Mouse (Mus musculus) ovary, postnatal 36 days (tissue): ENCODE data around the gene Mrpl9.

Experiments used
- DNase-seq: peaks from one replicate; pipeline ENCODE4 v3.0.0; 2022; ENCODE audit warnings: low spot score, mixed read lengths

The Mrpl9 gene

DNA sequence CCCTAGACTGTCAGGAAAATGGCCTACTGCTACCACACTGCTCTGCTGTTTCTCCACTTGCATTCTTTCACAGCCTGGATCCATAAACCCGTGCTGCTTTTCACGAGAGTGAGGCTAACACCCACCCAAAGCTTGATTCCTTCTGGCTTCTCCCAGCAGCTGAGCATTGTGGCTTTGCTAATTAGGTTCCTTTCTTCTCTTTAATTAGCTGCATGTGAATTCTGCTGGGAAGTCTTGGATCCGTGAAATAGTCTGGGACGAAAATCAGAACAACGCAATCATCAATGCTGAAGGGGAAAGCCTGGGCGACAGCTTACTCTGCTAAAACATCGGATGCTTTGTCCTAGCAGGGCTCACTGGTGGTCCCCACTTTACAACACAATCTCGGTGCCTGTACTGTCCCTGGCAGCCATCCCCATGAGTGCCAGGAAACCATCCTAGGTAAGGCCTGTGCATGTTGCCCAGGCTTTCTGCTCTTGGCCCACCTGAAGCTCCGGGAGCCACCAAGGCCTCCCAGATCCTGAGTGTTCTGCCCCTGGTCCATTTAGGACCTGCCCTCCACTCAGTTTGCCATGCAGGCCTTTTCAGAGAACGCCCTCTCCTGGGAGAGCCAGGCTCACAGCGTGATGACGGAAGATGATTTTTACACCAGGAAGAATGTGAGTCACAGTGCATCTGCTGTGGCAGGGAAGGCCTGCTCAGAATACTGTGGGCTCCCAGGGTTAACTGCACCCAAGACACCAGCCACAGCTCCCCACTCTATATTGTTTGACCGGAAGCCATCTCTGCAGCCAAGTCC is 22.7 kb downstream of the Mrpl9 start:
- DNase-seq = no peak

DNA sequence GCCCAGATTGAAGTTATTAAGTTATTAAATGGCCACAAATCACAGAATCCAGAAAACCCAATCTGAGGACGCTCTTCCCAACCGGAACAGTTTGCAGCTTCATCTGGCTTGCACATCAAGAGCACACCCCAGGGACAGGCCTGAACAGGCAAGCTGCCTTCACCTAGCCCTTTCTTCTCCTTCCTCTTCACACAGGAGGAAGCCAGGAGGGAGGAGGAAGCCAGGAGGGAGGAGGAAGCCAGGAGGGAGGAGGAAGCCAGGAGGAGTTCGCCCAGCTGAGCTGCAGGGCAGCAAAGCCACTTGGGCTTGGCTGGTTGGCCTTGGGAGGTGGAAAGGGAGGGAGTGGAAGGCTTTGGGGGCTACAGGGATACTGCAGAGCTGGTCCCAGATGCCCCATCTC is 25.8 kb downstream of the Mrpl9 start:
- DNase-seq = no peak

DNA sequence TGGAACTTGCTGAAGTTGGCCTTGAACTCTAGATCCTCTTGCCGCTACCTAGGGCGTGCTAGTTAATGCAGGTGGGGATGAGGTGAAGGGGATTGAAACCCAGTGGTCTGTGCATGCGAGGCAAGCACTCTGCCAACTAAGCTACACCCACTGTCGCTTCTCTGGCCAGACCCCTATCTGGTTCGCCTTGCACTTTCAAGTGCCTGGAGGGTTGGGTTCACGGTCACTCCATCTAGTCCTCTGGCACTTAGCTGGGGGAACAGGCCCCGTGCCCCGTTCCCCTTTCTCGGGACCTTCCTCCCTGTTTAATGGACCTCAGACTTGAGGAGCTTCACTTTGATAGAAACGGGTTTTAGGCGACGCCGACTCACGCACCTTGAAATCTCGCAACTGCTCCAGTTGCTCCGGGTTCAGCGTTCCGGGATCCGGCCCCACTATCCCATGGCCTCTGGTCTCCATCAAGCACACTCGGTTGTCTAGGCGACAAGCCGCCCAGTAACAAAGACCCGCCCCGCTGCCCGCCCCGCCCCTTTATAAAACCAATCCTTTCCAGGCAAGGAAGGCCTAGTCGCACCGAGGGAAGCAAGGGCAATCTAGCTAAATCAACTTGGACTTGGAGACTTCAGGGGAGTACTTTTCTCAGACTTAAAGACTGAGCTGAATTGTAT is 29.5 kb downstream of the Mrpl9 start:
- peak; percentile 36 for DNase-seq

DNA sequence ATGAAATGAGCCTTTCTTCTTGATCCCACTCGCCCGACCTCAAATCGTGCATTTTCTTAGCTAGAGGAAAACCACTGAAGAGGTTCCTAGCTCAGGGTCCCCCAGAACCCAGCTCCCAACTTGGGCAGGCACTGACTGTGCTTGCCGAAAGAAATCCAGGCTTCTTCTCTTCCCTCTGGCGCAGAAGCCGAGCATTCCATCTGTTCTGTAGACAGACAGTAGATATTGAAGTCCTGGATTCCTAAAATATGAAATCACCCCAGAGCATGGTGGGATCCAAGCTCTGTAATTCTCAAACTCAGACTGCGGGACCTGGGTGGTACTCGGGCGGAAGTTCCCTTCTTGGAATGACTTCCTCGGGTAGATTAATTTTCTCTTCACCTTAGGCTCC is 30.0 kb downstream of the Mrpl9 start:
- no peak for DNase-seq

DNA sequence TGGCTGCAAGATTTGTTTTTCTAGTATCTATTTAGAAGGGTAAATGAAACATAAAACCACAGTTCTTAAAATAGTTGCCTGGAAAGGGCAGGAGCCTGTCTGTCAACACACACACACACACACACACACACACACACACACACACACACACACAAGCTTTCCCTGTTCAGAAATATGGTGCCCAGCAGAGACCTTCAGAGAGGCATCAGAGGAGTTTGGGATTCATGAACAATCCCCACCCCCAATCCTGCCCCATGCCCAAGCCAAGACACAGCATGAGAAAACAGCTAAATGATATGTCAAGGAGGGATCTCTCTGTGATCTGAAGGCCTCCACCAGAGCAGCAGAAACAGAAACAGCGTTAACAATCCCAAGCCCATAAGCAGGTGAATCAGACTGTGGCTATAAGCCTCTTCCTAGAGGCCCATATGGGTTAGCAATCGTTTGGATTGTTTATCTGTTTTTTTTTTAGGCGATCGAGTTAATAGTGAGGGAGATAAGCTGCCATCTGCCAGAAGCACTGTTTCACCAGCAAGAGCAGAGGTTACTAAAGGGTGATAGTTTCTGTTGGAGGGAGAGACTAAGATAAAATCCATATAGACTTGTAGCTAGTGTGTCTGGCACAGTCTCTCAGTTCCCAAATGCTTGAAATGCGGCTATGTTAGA is 30.6 kb downstream of the Mrpl9 start:
- no peak for DNase-seq

DNA sequence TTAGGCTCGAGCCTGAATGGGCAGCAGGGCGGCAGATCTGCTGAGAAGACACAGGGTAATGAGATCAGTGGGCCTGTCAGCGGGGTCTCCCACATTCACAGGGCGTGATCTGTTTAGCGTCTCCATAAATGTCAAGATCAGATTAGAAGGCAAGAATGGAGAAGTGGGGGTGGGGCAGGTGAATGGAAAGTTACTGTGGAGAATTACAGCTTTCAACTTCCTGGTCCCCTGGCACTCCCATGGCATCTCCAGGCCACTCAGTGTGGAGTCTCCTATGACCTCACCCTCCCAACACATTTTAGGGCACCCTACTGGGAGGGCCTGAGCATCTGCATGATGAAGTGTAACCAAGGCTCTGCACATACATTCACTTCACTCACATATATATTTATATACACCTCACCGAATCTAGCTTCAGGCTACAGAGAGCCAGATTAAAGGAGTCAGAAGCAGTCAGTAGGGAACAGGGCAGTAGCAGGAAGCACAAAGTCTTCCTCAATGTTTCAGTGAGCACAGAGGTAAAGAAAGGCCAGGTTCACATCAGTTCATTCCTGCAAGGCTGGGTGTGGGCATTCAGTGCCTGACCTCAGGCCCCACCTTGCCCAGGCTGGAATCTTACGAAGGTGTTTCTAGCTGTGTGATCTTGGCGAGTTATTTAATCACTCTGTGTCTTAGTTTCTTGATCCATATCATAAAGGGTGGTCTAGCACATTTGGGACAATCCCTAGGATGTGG is 33.4 kb downstream of the Mrpl9 start:
- no peak for DNase-seq

DNA sequence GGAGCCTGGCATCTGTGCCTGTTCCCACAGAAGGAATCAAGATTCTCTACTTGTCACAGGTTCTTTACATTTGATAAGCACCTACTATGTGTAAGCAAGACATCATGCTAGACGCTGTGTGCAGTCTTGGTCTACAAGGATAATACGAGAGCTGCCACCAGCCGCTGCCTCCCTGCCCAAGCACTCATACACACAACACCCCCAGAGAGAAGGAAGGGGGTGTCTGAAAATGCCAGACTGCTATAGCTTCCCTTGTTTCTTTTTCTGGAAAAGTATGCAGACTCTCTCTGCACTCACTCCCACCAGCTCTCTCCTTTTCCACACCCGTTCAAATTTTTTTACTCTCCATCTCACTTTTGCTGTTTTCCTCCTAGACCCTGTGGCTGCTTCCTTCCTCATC is 34.3 kb downstream of the Mrpl9 start:
- no peak for DNase-seq

DNA sequence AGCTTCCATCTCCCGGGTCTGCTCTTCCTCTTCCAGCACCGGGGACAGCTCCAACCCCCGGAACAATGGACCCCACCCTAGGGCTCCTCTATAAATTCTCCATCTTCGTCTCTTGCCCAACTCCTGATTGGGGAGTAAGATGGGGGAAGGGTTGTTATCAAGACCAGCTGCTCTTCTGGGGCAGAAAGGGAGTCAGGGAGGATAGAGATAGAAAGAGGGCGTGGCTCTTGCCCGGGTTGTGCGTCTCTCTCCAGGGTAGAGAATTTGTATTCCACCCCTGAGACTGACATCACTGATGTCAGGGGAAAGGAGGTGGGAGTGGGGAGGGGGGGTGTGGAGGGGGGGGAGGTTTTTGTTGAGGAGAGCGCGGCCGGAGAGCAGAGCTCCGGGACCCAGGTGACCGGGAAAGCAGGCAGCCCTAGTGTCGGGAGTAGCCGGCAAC is 34.9 kb downstream of the Mrpl9 start, which contains the start of gene Celf3:
Gene Celf3, plus strand, starts transcription at position 315 of the 442 bp plus-strand sequence.
- DNase-seq = no peak

DNA sequence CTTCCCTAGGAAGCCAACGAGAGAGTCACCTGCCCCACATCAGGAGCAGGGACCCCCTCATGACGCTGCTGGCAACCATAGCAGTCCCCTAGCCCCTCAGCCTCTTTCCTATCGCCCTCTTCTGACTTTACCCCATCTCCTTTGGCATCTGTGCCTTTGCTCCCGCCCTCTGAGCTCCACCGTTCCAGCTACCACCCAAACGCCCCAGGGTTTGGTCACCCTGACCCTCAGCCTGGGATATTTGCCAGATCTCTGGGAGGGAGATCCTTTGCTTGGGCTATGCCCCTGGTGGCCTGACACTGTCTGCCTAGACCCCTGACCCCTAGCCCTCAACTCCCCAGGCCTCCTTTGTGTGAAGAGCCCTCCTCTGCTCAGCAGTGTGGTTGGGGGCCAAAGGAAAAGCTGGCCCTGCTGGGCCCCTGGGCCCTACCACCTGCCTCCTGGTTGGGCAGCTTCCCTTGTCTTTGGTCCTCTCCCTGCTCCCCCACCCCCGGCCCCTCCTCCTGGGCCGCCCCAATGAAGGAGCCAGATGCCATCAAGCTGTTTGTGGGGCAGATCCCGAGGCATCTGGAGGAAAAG is 35.6 kb downstream of the Mrpl9 start:
- DNase-seq = no peak

DNA sequence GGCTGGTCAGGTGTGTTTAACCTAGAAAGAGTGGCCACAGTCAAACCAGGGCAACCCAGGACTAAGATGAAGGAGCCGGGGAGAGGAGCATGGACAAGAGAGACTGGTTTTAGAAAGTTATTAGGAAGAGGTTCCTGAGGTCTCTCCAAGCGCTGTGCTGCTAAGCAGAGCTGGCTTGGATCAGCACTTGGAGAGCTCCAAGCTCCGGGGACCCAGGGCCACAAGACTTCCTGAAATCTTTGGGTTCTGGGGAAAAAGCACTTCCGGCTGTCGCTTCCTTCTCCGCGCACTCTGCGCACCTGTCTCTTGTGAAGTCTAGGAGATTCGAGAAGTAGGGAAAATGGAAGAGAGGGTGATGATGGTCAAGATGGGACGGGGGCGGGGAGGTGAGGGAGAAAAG is 36.4 kb downstream of the Mrpl9 start:
- peak; percentile 39 for DNase-seq

DNA sequence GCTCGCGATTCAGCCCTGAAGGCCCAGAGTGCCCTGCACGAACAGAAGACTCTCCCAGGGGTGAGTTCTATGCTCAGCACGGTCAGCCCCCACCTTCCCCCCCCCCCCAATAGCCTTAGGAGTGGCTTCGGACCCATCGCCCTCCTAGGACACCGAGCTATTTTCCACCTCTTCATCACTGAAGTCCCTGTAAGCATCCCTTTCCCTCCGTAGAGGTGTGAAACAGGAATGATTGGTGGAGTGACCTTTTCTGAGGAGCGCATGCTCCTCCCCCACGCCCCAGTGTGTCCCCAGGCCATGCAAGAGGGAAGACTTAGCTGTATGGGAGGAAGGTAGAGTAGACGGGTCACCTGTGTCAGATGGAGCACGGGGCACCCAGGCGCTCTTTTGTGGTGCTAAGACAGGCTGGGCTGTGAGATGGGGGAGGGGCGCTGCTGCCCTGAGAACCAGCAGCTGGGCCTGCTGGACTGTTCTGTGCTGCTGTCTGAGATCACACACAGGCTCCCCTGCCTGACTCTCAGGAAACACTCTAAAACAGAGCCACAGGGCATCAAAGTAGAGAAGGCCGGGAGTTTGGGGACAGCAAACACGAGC is 37.3 kb downstream of the Mrpl9 start, which contains the start of gene Riiad1:
Gene Riiad1, minus strand, starts transcription at position 51 of the 594 bp plus-strand sequence.
- DNase-seq = no peak

DNA sequence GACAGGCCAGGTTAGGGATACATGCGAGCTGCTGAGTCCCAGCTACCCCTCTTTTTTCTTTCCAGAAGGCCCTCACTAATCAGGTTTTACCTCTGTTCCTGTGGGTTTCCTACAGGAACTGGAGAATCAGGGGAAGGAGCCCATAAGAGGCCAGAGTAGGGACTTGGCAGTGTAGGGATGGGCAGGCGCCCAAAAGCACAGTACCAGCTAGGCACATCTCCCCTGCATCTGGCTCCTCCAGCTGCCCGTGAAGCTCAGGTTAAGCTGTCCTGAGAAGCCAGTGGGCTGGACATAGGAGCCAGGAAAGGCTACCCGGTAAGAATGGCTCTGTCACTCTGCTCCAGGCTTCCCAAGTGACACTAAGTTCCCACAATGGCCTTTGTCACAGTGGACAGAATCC is 38.3 kb downstream of the Mrpl9 start:
- DNase-seq = no peak

DNA sequence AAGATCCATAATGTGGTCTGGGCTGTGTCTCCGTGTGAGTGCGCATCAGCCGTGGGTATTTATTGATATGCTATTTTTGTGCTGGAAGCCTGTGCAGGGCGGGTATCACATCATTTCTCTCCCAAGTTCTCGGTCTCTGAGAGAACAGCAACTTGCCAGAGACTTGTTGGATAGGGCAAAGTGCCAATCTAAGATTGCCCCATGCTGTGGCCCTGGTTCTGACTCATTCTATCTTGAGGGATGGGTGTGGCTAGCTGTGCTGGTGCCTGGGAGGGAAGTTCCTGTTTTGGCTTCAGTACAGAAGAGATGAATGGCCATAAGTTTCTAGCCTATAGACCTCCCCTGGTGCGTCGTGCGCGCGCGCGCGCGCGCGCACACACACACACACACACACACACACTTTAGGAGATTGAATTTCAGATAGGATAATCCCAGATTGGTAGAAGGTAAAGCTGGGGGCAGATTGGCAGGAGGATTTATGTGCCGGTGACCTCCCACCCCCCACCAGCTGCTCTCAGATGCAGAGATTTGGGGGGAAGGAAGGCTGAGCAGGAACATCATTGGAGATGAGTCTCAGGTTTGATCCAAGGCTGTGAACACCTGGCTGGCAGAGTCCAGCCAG is 39.8 kb downstream of the Mrpl9 start:
- DNase-seq = no peak

DNA sequence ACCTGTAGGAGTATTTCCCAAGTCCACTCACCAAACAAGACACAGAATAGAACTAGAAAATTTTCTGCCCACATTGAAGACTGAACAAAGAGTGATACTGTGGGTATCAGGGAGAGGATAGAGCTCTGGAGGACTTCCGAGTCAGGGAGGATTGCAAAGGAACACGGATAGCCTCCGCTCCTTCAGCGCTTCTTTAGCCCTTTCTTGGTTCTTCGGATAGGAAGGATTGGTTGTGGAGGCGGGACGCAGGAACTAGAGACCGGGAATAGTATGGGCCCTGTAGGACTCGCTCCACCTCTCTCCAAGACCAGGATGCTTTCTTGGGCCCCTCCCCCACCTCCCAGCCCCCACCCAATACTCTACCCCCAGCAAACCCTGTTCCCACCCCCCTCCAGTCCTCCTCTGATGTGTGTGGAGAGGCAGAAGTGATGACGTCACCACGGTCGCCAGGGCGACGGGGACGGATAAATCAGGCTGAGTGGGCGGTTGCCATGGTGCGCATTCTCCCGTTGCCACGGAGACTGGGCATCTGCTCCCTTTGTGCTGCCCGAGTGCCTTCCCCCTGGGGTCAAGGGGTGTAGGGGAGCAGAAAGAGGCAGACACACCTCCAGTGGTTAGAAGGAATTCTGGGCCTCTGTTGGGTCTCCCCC is 40.8 kb downstream of the Mrpl9 start:
- no peak for DNase-seq

DNA sequence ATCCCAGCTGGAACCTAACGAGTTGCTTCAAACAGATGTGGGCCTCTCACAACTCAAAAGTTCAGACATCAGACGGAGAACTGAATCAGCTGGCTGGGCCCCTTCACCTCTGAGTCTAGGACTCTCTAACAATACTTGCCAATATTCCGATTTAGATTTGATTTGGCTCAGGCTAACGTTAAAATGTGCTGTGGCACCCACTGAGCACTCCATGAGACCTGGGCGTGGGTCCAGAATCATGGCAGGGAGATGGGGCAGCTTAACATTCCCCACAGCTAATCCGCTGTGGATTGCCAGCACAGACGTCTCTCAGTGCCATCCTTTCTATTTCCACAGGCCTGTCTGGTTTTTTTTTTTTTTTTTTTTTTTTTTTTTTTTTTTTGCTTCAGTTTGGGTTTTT is 42.8 kb downstream of the Mrpl9 start:
- DNase-seq = no peak

DNA sequence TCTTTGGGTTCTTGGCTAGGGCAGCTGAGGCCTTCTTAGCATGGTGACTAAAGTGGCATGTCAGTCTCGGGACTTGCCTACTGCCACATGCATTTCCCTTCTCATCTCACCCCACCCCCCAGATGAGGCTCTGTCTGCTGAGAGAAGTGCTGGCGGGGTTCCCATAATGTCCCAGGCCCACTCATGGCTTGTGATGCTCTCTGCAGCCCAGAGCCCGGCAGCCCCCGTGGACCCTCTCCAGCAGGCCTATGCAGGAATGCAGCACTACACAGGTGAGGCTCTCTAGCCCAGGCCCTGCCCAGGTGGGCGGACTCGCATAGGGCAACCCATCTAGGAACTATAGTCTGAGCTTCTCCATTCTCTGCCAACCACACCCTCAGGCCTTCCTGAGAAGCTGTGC is 44.5 kb downstream of the Mrpl9 start:
- DNase-seq = no peak

DNA sequence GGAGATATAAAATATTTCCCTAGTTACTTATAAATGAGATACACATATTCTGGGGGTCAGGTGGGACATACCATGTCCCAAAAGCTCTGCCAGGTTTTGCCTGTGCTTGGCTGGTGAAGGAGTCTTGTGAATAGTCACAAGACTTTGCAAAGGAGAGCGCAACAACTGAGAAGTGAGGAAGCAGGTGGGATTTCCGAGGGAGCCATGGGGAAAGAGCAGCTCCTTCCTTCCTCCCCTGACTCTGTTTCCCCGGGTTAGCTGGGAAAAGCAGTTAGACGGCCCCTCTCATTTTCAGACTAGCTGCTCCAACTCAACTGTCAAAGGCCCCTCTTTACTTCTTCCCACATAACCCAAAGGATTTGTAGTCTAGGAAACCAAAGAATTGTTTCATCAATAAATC is 54.0 kb downstream of the Mrpl9 start:
- DNase-seq = no peak
